Mouse (Mus musculus): Measurements from ENCODE around the gene Slc7a7. TPM values are rescaled to one million over a fixed set of nuclear protein-coding genes. Genes with fewer than 3 reads are reported as not detected.

Gene Slc7a7
- total RNA-seq (2021), result 1 to 10 TPM; 3.8 to 4.0 TPM
- long read RNA-seq, experiment 1, partial matches to known transcripts, result 1 of 3 reads
- long read RNA-seq, experiment 1, other reads (novel, unspliced or antisense), result 2 of 3 reads
- long read RNA-seq, experiment 2, result 0 reads

DNA sequence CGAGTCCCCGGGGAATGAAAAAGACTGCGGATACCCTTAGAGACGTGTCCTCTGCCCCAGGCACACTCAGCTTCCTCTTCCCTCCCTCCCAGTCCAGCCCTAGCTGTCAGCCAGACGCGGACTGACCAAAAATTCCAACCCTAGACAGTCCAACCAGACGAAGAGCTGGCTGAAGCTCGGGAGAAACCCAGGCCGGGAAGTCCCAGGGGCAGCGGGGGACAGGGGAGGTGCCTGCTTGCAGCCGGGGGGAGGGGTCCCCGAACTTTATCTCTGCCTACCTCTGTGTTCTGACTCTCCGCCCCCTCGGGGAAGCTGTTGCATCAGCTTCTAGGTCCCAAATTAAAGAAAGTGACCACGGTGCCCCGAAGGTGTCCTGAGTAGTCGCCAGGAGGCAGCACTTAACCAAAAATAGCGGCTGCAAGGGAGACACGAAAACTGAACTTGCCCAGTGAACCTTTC lies at the start of gene Slc7a7:
Gene Slc7a7, minus strand, starts transcription at position 158 of the 459 bp plus-strand sequence.
- peak in 1 of 2 experiments; percentile 34 for DNase-seq

DNA sequence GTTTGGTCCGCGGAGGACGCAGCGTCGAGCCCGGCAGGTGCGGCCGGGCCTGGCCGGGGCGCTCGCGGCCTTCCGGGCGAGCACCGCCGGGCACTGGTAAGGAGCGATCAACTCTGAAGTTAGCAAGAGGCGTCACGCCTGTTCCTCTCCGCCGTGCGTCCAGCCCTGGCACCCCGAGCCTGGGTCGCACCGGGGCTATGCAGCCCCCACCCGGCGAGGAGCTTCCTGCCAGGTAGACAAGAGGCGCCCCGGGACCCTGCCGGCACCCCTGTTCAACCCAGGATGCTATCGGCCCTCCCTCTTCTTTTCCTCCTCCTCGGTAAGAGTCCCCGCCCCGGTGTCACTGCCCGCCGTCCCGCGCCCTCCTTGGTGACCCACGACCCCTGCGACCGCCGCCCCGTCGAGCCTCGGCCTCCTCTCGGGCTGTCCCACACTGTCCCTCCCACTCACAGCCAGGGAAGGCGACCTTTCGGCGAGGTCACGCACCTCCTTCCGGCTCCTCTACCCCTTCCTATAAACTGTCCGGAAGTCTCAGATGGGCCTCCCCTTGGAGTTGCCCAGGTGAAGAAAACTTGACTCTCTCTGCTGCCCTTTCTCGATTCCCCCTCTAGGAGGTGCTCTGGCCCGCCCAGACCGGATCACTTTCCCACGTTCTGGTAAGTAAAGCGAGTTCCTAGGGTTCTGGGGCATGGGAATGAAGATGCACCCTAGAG lies 46.9 kb upstream of the Slc7a7 start:
- DNase-seq, result peak; percentile 77 to 80

DNA sequence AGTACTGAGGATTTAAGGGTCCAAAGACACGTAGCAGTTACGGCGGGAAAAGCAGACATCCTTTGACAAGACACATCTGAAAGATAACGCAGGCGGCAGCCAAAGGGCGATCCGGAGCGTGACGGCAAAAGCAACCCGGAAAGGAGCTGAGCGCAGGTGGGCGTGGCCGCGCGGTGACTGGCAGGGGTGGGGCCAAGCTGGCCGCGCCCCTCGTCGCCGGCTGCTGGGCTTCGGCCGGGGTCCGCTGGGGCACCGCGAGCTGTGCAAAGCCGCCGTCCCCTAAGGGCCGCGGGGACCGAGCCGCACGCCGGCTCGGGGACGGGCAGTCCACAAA lies 46.3 kb upstream of the Slc7a7 start, which contains the start of gene Lrp10:
Gene Lrp10, plus strand, starts transcription at position 179 of the 334 bp plus-strand sequence.
- peak; percentile 94 to 96 for DNase-seq

DNA sequence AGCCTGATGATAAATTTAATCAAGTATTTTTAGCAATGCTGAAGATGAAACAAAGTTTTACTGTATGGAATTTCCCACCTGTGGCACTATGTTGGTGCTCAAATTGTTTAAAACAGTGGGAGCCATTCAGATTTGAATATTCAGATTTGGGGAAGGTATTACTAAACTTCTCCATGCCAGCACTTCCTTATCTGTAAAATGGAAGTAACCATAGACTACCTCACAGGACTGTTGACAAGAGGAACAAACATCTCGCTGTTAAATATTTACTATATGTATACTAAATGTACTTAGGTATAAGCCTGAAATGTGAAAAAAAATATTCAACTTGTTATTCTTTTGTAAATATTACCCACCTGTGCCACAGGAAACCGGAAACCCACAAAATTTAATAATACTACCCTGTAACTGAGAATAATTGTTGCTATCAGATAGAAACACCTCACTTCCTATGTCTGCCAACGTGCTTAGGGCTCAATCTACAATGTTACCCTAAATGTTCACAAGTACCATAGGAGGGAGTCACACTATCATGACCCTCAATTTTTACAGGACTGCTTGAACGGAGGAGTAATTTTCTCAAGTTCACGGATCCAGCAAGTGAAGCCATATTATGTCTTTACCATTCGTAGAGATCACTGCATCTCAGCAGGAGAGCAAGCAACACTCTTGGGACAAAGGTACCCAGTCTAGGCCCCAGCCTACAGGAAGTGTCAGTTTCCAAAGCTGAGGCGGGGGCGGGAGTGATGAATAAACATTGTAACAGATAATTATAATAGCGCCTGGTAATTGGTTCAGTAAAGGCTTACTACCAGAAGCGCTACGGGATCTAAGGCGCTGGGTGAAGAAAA lies 45.8 kb upstream of the Slc7a7 start:
- no peak for DNase-seq

DNA sequence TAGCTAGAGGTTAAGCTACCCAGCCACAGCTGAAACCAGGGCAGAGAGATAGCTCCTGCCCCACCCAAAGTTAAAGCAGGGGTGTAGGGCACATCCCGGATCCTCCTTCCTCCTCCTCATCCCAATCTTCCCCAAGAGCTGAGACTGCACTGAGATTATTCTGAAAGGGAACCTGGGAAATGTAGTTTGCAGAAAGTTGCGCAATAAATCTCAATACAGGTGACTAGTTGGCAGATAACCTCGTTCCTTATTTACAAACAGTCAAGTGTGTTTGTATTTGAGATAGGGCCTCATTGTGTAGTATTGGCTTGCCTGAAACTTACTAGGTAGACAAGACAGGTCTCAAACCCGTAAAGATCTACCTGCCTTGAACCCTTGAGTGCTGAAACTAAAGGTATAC lies 44.6 kb upstream of the Slc7a7 start:
- DNase-seq, result no peak

DNA sequence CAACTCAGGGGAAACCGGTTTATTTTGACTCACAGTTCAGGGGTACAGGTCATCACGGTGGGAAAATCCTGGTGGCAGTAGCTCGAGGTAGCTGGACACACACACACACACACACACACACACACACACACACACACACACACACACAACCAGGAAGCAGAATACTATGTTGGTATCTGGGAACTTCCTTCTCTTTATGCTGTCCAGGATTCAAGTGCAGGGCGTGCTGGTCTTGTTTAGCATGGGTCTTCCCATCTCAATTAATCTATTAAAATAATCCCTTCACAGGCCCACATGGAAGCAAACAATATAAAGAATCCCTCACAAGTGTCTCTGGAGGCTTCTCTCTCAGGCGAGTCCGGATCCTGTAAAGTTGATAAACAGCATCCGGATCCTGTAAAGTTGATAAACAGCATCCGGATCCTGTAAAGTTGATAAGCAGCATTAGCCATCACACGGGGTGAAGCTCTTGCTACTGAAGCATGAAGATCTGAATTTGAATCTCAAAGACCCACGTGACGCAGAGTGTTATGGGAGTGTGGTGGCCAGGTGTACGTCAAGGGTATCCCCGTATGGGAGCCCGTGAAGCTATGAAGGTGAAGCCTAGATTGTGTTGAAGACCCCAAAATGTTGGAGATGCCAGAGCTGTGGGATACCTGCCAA lies 40.5 kb upstream of the Slc7a7 start:
- DNase-seq, result no peak

DNA sequence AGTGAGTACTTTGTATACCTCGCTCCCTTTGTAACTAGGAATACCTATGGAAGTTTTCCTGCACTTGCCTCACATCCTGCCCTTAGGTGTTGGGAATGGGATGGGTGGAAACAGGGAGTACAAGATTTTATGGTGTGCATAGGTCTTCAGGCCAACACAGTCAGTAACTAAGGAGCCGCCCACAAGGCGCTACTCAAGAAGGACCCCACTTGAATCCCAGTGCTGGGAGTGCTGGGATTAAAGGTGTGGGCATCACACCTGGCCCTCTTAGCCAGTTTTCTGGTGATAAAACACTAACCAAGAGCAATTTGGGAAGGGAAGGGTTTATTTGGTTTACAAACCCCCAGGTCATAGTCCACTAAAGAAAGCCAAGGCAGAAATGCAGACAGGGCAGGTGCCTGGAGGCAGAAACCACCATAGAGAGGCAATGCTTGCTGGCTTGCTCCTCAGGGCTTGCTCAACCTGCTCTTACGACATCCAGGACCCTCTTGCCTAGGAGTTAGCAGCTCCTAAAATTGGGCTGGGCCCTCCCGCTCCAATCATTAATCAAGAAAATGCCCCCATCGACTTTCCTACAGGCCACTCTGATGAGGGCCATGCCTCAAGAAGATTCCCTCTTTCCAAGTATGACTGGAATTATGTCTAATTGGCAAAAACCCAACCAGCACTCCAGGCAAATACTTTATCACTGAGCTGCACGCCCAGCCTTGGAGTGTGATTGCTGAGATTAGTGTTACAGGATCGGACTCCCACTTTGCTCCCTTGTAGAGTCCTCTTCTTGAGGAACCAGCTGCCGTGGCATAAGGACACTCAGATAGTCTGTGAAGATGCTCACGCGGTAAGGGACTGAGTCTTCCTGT lies 37.3 kb upstream of the Slc7a7 start:
- DNase-seq, result no peak

DNA sequence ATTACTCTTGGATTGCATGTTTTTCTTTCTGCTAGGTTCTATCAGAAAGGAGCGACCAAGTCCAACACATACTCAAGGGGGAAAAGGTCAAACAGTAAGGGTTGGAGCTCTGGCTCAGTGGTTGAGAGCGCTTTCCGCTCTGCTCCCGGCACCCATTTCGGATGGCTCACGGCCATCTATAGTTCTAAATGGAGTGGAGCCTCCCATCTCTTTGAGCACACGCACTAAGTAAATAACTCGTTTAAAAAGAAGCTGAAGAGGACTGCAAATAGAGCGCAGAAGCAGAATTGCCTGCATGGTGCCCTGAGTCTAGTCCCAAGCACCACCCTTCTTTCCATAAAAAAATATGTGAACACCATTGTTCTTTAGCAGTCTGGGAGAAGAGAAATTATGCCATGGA lies 36.0 kb upstream of the Slc7a7 start:
- no peak for DNase-seq

DNA sequence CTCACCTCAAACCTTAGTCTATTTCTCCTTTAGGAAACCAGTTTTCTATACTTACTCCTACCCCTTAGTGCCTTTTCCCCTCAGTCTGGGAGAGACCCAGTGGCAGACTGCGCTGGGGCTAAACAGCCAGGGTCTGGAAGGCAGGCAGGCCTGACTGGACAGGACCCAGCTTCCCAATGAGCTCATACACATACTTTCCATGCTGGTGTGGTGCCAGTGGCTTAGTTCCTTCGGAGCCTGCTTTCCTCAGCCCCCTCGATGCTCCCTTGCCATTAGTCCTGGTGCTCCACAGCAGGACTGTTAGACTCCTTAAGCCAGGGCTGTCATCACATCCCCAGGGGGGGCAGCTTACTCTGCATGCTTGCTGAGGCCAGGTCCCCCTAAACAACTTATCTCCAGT lies 27.9 kb upstream of the Slc7a7 start:
- no peak for DNase-seq

DNA sequence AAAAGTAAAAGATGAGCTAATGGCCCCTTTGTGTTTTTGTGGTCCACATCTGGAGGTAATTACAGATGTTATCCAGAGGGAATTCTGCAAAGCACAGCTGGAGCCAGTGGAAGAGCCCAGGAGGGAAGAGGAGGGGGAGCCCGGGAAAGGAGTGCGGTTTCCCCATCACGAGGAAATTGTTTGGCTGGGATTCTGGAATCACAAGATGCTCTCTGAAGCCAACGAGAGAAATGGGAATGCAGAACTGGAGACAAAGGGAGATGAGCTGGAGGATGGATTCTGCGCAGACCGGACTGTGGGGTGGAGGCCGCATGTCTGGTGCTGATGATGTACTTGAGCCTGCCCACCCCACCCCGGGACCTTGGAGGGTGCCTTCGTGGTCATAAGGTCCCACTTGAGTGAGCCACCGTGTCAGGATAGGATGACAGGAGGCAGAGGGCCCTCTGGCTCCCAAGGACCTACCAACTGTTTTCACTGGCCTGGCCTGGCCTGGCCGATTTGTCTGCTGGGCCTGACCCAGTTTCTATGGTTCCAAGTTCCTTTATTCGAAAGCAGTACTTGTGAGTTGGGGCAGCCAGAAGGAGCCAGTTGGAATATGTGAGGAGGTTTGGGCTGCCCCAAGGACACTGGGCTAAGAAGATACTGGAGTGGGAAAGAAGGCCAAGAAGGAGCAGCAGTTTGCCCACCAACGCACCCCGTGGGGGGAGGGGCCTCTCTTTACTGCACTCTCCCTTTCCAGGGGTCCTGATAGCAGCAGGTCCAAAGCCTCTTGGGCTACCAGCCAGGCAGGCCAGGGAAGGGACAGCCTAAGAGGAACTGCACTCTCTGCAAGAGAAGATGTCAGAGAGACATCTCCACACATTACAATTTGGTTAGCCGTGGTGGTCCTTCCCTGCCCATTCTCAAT lies 26.4 kb upstream of the Slc7a7 start:
- no peak for DNase-seq

DNA sequence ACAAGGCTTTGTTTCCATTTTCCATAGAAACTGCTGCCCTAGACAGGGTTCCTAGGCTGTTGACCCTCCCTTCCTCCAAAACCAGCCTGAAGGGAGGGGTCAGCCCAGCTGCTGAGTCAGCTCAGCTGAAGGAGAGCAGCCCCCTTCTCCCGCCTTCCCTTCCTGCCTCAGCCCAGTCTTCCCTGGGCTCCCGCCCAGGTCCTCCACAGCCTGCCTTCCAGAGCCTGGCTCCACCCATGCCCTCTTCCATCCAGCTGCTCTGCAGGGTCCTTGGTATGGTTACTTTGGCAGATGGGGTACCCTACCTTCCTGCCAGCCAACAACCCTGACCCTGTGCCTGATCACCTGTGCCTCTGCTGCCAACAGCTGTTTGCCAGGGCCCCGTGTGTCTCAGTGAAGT lies 25.6 kb upstream of the Slc7a7 start:
- DNase-seq, result no peak

DNA sequence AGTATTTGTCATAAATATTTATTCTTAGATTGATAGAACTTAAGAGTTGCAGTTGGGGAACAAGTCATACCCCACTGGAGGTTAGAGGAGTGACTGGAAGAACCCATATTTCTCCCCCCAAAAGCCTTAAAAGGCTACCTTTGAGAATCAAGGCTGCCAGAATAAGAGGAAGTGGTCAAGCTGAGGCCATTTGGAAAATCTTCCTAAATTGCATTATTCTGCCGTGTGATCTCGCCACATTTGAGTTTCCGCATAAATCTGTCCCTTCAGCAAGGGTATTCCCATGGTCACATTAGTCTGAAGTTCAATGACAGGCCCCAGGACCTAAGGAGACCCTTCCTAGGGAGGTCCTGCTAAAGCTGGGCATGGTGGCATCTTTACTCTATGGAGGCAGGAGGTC lies 25.0 kb upstream of the Slc7a7 start:
- no peak for DNase-seq

DNA sequence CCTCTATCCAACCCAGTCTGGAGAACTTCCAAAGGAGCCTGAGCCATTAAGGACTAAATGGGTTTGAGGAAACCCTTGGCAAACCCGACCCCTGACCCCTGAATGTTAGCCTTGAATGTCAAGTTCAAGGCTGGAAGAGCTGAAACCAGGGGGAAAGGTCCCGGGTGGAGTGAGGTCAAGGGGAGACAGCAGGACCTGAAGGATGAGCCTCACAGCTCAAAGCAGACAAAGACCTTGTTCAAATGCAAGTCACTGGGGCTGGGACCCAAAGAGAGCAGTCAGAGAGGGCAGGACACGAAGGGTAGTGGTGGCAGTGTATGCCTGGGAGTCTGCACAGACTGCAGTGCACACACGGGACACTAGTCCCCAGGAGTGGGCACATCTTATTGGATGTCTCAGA lies 23.8 kb upstream of the Slc7a7 start:
- DNase-seq, result no peak

DNA sequence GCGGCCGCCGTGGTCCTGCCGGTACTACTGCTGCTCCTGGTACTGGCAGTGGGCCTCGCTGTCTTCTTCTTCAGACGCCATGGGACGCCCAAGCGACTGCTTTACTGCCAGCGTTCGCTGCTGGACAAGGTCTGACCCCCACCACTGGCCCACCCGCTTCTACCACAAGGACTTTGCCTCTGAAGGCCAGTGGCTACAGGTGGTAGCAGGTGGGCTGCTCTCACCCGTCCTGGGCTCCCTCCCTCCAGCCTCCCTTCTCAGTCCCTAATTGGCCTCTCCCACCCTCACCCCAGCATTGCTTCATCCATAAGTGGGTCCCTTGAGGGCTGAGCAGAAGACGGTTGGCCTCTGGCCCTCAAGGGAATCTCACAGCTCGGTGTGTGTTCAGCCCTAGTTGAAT lies 23.0 kb upstream of the Slc7a7 start:
- no peak for DNase-seq

DNA sequence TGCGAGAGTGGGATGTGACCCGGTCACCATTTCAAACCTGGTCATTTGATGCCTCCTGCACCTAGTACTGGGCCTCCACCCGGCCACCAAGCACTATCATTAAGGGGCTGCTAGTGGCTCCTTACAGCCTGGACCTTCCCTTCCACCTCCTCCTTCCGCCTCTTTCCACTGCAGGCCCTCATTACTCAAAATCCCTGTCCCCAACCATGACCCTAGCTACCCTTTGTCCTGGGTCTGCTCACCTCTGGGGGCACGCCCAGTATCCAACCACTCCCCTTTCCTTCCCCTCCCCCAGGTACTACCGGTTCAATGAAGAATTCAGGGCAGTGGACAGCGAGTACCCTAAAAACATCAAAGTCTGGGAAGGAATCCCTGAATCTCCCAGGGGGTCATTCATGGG lies 22.0 kb upstream of the Slc7a7 start:
- DNase-seq, result no peak

DNA sequence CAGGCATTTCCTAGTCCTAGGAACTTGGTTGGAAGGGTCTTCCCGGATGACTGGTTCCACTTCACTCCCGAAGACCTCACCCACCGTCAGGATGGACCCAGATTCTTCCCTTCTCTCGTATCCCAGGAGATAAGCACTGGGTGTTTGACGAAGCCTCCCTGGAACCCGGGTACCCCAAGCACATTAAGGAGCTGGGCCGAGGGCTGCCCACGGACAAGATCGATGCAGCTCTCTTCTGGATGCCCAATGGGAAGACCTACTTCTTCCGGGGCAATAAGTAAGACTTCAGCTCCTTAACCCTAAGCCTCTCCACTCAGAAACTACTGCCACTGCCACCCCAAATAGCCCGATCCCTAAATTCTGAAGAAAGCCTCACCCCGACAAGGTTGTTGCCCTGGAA lies 21.6 kb upstream of the Slc7a7 start:
- DNase-seq, result no peak

DNA sequence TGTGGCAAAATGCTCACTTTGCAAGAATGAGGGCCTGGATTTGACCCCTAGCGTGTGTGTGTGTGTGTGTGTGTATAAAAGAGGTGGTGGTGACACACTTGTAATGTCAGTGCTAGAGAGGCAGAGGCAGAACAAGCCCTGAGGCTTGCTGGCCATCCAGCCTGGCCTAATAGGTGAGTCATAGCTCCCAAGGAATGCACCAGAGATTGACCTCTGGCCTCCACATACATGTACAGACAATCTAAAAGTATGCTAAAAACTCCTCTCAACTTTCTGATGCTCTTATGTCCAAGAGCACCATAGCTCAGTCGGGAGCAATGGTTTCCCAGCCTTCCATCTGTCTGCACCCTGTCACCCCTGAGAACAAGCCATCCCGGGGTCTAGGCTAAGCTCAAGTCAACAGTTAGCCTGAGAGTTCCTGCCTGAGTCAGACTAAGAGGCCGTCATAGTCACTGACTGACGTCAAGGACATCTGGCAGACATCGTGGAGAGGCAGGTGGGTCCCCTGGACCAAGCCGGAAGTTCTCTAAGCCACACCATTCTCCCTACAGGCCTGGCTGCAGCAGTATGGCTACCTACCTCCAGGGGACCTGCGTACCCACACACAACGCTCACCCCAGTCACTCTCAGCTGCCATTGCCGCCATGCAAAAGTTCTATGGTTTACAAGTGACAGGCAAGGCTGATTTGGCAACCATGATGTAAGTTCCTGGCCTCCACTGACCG lies 17.8 kb upstream of the Slc7a7 start:
- DNase-seq, result no peak

DNA sequence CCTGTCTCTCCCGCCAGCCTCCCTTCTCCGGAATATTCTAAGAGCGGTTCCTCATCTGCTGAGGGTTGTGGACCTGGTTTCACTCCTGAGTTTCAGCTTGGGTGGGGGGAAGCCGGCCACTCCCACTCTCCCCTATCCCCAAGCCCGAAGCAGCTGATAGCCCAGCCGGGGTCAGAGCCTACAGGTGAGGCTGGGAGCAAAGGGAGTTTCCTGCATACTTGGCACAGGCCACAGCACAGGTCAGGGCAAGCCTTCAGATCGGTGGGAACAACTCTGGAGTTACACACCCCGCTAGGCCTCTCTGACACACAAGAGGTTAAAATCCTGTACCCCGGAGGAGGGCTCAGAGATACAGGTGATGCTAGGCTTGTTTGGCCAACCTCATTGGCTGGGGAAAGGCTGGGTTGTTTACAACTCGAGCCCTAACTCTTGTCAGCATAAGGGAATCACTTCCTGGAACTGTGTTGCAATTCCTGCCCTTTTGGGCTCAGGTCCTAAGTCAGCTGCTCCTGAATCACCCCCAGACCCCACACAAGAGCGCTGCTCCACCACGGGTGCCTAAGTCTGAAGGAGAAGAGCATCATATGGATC lies 16.5 kb upstream of the Slc7a7 start:
- no peak for DNase-seq

Measured in adrenal gland, postnatal 36 days (tissue).